Mouse (Mus musculus): ENCODE data around the gene Eif2b3.

DNA sequence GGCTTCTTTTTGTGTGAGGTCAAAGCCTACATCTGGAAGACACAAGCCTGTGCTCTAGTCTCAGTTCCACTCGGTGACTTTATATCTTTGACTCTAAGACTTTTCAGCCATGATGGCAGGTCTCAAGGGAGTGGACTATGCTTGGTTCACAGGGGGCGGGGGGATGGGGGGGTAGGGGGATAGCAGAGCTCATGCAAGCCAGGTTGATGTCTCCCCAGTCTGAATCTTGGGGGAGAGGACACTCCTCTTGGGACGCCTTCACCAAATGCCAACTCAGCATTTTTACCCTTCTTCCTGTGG lies 105.0 kb downstream of the Eif2b3 start:
- TF ChIP-seq CTCF (IDR thresholded peaks at IDR 0.05; ENCODE audit: low read depth) = no peak
- no peak for TF ChIP-seq EP300 (IDR thresholded peaks at IDR 0.05; ENCODE audit: low read depth)

All from heart, postnatal 0 days (tissue).